Mouse (Mus musculus) adrenal gland, postnatal 10 days (tissue): Measurements from ENCODE around the gene Actn1. TPM values are rescaled to one million over a fixed set of nuclear protein-coding genes. Genes with fewer than 3 reads are reported as not detected.
A peak's percentile ranks its signal among the peaks of the same experiment; 100 is the strongest.

Experiments
- DNase-seq: peaks from one replicate; pipeline ENCODE4 v3.0.0; 2021; ENCODE audit warnings: mixed read lengths
- total RNA-seq, 2 experiments: library from RNA; stranded (reverse); gene quantifications; 2 replicates each; pipeline ENCODE4 v1.2.3; 2021

Actn1 gene
- total RNA-seq, 2 experiments from 2014 or later, result 49.3 to 53.7 TPM

DNA sequence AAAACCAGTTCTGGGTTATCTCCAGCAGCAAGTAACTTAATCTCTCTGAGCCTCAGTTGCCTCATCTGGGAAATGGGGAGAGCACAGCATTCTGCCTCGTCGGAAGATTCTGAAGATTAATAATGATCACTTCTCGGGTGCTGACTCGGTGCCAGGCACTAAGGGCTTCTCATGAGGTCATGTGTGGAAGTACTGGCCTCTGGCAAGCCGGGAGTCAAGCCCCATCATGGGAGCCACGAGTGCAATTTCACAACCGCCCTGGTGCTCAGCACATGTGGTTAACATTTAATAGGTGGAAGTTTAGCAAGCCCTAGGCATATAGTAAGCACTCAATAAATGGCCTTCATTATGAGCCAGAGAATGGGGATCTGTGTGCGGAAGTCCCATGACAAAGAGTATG lies 125.0 kb downstream of the Actn1 start:
- no peak for DNase-seq

DNA sequence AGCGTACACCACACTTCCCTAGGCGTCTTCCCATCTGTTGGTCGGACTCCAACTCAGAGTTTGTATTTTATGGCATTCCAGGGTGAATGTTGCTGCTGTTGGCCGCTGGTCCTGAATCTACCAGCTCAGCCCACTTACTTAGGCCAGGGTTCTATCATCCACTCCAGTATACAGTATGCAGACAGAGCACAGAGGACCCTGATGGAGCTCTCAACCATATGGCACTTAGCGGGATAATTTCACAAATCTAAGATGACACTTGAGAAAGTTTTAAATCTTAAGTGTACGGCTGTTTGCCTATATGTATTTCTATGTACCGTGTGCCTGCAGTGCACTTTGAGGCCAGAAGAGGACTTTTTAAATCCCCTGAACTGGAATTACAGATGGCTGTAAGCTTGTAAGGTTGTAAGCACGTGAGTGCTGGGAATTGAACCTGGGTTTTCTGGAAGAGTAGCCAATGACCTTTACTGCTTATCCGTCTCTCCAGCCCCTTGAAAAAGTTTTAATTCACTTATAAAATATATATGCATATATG lies 127.1 kb downstream of the Actn1 start:
- no peak for DNase-seq

DNA sequence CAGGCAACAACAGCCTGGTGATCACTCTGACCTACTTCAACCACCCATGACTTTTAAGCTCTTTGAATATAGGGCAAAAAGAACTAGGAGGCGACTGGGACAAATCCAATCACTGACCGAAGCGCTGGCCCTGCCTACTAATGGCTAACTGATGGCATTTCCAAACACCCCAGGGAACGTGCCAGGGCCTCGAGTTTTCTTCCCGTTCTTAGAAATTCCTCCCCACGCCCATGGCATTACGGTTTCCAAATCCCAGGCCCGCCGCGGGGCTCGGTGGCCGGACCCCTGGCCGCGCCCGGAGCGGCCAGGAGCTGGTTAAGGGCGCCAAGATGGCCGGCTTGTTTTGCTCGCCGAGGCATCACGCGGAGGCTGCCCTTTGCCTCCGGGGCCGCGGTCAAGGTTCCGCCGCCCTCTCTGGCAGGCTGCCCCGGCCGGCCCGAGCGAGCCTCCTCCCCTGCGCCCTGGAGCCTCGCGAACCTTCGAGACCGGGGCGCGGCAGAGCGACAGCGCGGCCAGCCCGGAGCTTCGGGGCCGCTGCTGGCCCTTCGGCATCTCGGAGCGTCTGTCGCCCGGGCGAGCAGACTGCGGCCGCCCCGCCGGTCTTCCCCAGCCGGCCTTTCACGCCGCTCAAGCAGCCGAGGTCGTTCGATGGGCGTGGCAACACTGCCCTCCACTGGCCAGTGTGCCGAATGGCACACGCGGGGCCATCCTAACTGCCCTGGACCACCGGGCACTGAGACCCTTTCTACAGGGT lies 127.7 kb downstream of the Actn1 start:
- DNase-seq, result peak; percentile 94

GRCm38 (mm10) chr12:80131359-80132249 lies 128.6 kb downstream of the Actn1 start:
- no peak for DNase-seq

DNA sequence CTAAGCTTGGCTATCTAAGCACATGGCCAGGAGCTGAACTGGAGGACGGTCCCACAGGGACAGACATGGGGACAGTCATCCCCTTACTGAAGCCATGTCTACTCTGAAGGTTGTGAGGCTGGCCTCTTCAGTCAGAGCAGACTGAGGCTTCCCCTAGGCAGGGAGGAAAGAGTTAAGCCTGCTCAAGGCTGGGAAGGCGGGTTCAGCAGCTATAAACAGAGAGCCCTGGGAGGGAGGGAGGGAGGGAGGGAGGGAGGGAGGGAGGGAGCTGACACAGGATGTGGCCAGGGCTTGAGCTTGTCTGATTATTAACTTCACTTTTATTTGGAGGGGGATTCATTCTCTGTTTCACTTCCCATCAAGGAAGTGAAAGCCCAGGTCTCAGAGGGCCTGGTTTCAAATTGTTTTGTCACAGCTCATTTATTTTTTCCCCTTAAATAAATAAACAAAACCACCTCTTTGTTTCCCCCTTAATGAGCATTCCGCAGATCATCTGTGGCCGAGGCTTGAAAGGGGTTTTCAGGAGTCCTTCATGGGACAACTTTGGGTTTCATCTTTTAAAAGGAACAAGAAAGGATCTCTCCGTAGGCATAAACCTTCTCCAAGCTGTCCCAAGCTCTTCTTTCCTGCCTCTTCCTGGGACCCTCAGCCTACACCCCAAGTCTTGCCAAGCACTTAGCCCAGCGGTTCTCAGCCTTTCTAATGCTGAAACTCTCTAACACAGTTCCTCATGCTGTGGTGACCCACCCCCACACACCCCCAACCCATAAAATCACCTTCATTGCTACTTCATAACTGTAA lies 129.4 kb downstream of the Actn1 start:
- DNase-seq, result peak; percentile 69

- peak; percentile 53 for DNase-seq
These were observed 130.6 kb downstream of the Actn1 start for GRCm38 (mm10) chr12:80129531-80129930.

DNA sequence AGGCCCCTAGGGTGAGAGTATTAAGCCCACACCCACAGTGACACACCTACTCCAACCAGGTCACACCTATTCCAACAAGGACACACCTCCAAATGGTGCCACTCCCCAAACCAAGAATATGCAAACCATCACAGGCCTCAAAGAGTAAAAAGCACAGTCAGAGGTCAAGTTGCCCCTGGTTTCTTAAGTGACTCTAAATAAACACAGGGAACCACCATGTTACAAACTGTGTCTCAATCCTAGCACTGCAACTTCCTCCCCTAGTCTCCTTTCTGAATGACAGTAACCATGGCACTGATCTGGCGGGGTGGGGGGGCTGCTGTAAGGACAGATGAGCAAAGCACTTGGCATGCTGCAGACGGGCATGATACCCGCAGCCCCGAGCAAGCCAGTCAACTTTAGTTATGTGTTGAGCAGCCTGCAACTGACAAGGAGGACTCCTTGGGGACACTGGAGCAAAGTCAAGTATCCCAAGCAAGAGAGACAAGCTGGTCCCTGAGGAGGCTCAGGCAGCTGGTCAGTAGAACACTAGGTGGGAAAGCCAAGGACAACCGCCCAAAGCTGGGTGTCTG lies 132.9 kb downstream of the Actn1 start:
- peak; percentile 36 for DNase-seq

DNA sequence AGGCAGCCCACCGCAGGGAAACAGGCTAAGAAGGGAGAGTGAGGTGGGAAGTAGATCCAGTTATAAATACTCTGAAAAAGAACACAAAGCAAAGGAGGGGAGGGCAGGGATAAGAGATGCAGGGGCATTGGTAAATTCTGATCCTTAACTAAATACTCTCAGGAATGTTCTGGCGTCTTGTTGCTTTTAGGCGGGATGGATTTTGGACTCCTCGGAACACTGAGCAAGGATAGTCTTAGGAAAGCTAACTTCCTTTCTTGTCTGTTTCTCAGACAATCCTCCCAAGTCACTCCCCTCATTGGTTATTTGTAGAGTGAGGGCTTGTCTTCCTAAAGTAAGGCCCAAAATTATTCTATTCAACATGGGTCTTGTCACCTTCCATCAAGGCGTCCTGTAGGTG lies 134.9 kb downstream of the Actn1 start:
- DNase-seq, result no peak

DNA sequence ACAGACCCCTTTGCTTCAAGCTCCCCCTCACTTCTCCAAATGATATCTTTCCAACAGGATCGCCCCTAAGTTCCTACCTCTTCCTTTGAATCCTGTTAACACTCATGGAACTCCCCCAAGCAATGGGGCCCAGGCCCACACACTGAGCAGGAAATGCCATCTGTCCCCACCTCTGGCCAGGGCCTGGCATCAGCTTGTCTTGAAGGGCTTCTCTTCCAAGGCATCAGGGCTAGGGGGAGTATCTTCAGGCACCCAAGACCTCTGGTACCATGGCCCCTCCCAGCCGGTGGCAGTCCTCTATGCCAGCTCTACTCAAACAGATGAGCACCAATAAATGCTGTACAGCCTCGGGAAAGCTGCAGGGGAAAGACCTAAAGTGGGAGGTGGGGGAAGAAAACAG lies 135.4 kb downstream of the Actn1 start:
- no peak for DNase-seq

DNA sequence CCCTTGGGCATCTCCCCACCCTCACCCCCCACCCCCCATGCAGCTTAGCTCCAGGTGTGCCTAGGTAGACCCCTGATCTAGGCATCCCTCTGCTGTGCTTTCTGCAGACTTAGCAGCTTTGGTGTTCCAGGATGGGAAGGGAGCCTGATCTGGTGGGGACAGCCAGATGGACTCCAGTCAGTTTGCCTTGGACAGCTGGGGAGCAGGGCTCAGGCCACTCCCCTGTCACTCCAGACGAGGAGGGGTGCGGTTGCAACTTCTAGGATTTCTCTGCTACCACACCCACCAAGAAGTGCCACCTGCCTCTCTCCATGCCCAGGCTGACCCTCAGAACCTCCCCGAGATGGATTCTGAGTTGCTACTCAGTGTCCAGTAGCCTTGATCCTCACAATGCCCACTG lies 136.0 kb downstream of the Actn1 start:
- DNase-seq, result no peak

DNA sequence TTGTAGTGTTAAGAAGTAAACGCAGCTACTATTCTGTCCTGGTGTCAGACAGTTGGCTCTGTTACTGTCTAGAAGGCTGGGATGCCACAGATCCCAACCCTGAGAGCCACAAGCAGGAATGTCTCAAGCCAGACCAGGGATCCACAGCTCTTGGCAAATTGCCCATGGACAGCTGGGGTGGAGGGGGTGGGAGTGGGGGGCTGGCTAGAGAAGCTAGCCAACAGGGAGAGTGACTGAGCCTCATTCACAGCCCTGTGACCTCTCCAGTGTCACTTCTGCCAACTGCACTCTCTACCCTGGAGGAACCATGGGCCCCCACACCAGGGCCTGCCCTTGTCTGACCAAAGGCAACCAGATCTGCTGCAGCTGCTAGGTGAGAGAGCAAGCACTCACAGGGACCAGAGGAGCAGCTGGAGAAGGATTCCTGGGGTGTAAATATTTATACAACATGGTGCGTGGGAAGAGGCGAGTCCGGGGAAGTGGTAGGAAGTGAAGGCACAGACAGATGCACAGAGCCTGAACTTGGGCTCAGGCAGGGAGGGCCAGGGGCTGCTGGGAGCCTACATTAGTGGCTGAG lies 136.9 kb downstream of the Actn1 start:
- no peak for DNase-seq

DNA sequence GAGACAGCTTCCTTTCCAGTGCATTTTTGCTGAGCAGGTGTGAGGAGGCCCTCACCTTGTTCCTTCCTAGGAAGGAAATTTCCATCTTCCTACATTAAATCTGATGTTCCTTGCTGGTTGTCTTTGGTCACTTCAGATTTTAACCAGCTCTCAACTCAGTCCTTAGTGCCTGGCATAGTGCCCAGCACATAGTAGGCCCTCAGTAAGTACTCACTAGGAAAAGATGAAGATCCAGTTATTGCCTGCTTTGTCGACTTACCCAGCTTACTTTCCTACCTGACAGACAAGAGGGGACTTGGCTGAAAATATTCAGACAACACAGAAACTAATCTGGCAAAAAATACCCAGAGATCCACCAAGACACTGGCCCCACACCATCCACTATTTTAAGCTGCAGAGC lies 138.7 kb downstream of the Actn1 start:
- DNase-seq, result no peak

GRCm38 (mm10) chr12:80118588-80118987 lies 141.6 kb downstream of the Actn1 start:
- no peak for DNase-seq

Other genes with a start within 250 kb of the Actn1 start
- gene Zfp36l1, start 147.4 kb downstream of the Actn1 start, total RNA-seq, result 100 to 1,000 TPM; 190 to 228 TPM
- gene Dcaf5, start 176.2 kb upstream of the Actn1 start, total RNA-seq, result 10 to 100 TPM; 30.9 to 35.0 TPM
- gene Exd2, start 202.7 kb upstream of the Actn1 start, total RNA-seq, result 10 to 100 TPM; 17.0 to 17.5 TPM